Mouse (Mus musculus): ENCODE measurements around the gene 4930455H04Rik. TPM values are rescaled to one million over a fixed set of nuclear protein-coding genes. Genes with fewer than 3 reads are reported as not detected.
A peak's percentile ranks its signal among the peaks of the same experiment; 100 is the strongest.

The 4930455H04Rik gene
- polyA plus RNA-seq (2012; rRNA removed): not detected in 2 replicates

- 55% methylated on average over 4 of the region's 4 CpGs for WGBS
- Histone ChIP-seq H3K36me3 (ENCODE audit: control insufficient read depth, insufficient read depth, low read length) (no peaks in the 10 kb centered on the region), H3K4me1 (ENCODE audit: control insufficient read depth, insufficient read depth, low read length) (no peaks in the 10 kb centered on the region), H3K4me3 (ENCODE audit: insufficient read depth, low read depth, low read length) (peak within 1 kb of the TSS; percentile 36), H3K27ac (ENCODE audit: insufficient read depth, low read depth, low read length) (peak within 1 kb of the TSS; percentile 58), H3K27me3 (replicated peaks; ENCODE audit: control insufficient read depth, insufficient read depth, low read length) (no peaks in the 10 kb centered on the region)
- TF ChIP-seq CTCF (conservative IDR thresholded peaks at IDR 0.05; ENCODE audit: insufficient read depth, insufficient read length, low read depth, low read length): no peak
- TF ChIP-seq POLR2A (IDR thresholded peaks at IDR 0.05; ENCODE audit: low read depth, low read length): no peak
- DNase-seq: no peak
These were observed at the start of gene 4930455H04Rik for GRCm38 (mm10) chr3:116967967-116968366. Gene 4930455H04Rik, plus strand, starts transcription at chr3:116968267.

GRCm38 (mm10) chr3:116921535-116921934 lies 46.5 kb upstream of the 4930455H04Rik start:
- no peaks in the 10 kb centered on the region for H3K4me1 ChIP-seq (ENCODE audit: control insufficient read depth, insufficient read depth, low read length)
- H3K27me3 ChIP-seq (replicated peaks; ENCODE audit: control insufficient read depth, insufficient read depth, low read length): no peaks in the 10 kb centered on the region
- WGBS: 66% methylated on average over 3 of the region's 3 CpGs
- H3K4me3 ChIP-seq (ENCODE audit: insufficient read depth, low read depth, low read length): no peak overlapping the region
- no peaks in the 10 kb centered on the region for H3K36me3 ChIP-seq (ENCODE audit: control insufficient read depth, insufficient read depth, low read length)
- TF ChIP-seq POLR2A (IDR thresholded peaks at IDR 0.05; ENCODE audit: low read depth, low read length) (no peak), CTCF (conservative IDR thresholded peaks at IDR 0.05; ENCODE audit: insufficient read depth, insufficient read length, low read depth, low read length) (no peak)
- peak; percentile 33 for DNase-seq
- no peak overlapping the region for H3K27ac ChIP-seq (ENCODE audit: insufficient read depth, low read depth, low read length)

- H3K4me1 ChIP-seq (ENCODE audit: control insufficient read depth, insufficient read depth, low read length): no peaks in the 10 kb centered on the region
- TF ChIP-seq POLR2A (IDR thresholded peaks at IDR 0.05; ENCODE audit: low read depth, low read length) (no peak), CTCF (conservative IDR thresholded peaks at IDR 0.05; ENCODE audit: insufficient read depth, insufficient read length, low read depth, low read length) (no peak)
- H3K4me3 ChIP-seq (ENCODE audit: insufficient read depth, low read depth, low read length): no peak overlapping the region
- DNase-seq: no peak
- H3K27me3 ChIP-seq (replicated peaks; ENCODE audit: control insufficient read depth, insufficient read depth, low read length): no peaks in the 10 kb centered on the region
- H3K27ac ChIP-seq (ENCODE audit: insufficient read depth, low read depth, low read length): no peak overlapping the region
- 57% methylated on average over 12 of the region's 12 CpGs for WGBS
- H3K36me3 ChIP-seq (ENCODE audit: control insufficient read depth, insufficient read depth, low read length): no peaks in the 10 kb centered on the region
These were observed 45.0 kb upstream of the 4930455H04Rik start for GRCm38 (mm10) chr3:116923042-116923441.

- no peaks in the 10 kb centered on the region for H3K4me1 ChIP-seq (ENCODE audit: control insufficient read depth, insufficient read depth, low read length)
- H3K27me3 ChIP-seq (replicated peaks; ENCODE audit: control insufficient read depth, insufficient read depth, low read length): no peaks in the 10 kb centered on the region
- no peak for DNase-seq
- H3K36me3 ChIP-seq (ENCODE audit: control insufficient read depth, insufficient read depth, low read length): no peaks in the 10 kb centered on the region
- no peak for TF ChIP-seq CTCF (conservative IDR thresholded peaks at IDR 0.05; ENCODE audit: insufficient read depth, insufficient read length, low read depth, low read length)
- TF ChIP-seq POLR2A (IDR thresholded peaks at IDR 0.05; ENCODE audit: low read depth, low read length): no peak
- H3K27ac ChIP-seq (ENCODE audit: insufficient read depth, low read depth, low read length): no peak overlapping the region
- WGBS: 84% methylated on average over 4 of the region's 4 CpGs
- no peak overlapping the region for H3K4me3 ChIP-seq (ENCODE audit: insufficient read depth, low read depth, low read length)
These were observed 39.1 kb upstream of the 4930455H04Rik start for GRCm38 (mm10) chr3:116928994-116929393.

GRCm38 (mm10) chr3:116933158-116933557 lies 34.9 kb upstream of the 4930455H04Rik start:
- TF ChIP-seq CTCF (conservative IDR thresholded peaks at IDR 0.05; ENCODE audit: insufficient read depth, insufficient read length, low read depth, low read length) (no peak), POLR2A (IDR thresholded peaks at IDR 0.05; ENCODE audit: low read depth, low read length) (no peak)
- no peak for DNase-seq
- Histone ChIP-seq H3K27ac (ENCODE audit: insufficient read depth, low read depth, low read length) (no peak overlapping the region), H3K4me3 (ENCODE audit: insufficient read depth, low read depth, low read length) (no peak overlapping the region), H3K27me3 (replicated peaks; ENCODE audit: control insufficient read depth, insufficient read depth, low read length) (no peaks in the 10 kb centered on the region), H3K36me3 (ENCODE audit: control insufficient read depth, insufficient read depth, low read length) (no peaks in the 10 kb centered on the region; the same call in 1 of the 2 replicates), H3K4me1 (ENCODE audit: control insufficient read depth, insufficient read depth, low read length) (no peaks in the 10 kb centered on the region)
- 86% methylated on average over 1 of the region's 1 CpGs for WGBS

GRCm38 (mm10) chr3:116936934-116937691 lies 31.0 kb upstream of the 4930455H04Rik start:
- Histone ChIP-seq H3K27ac (ENCODE audit: insufficient read depth, low read depth, low read length) (no peak overlapping the region), H3K4me3 (ENCODE audit: insufficient read depth, low read depth, low read length) (no peak overlapping the region), H3K4me1 (ENCODE audit: control insufficient read depth, insufficient read depth, low read length) (no peaks in the 10 kb centered on the region), H3K27me3 (replicated peaks; ENCODE audit: control insufficient read depth, insufficient read depth, low read length) (no peaks in the 10 kb centered on the region), H3K36me3 (ENCODE audit: control insufficient read depth, insufficient read depth, low read length) (no peaks in the 10 kb centered on the region; the same call in 1 of the 2 replicates)
- no peak for DNase-seq
- TF ChIP-seq CTCF (conservative IDR thresholded peaks at IDR 0.05; ENCODE audit: insufficient read depth, insufficient read length, low read depth, low read length): no peak
- no peak for TF ChIP-seq POLR2A (IDR thresholded peaks at IDR 0.05; ENCODE audit: low read depth, low read length)
- 74% methylated on average over 4 of the region's 4 CpGs for WGBS

GRCm38 (mm10) chr3:116940804-116941558 lies 27.1 kb upstream of the 4930455H04Rik start:
- Histone ChIP-seq H3K27ac (ENCODE audit: insufficient read depth, low read depth, low read length) (no peak overlapping the region), H3K4me1 (ENCODE audit: control insufficient read depth, insufficient read depth, low read length) (no peaks in the 10 kb centered on the region), H3K36me3 (ENCODE audit: control insufficient read depth, insufficient read depth, low read length) (no peaks in the 10 kb centered on the region; the same call in 1 of the 2 replicates), H3K4me3 (ENCODE audit: insufficient read depth, low read depth, low read length) (no peak overlapping the region), H3K27me3 (replicated peaks; ENCODE audit: control insufficient read depth, insufficient read depth, low read length) (no peaks in the 10 kb centered on the region)
- peak; percentile 21 for DNase-seq
- WGBS: 45% methylated on average over 10 of the region's 10 CpGs
- TF ChIP-seq CTCF (conservative IDR thresholded peaks at IDR 0.05; ENCODE audit: insufficient read depth, insufficient read length, low read depth, low read length) (no peak), POLR2A (IDR thresholded peaks at IDR 0.05; ENCODE audit: low read depth, low read length) (no peak)
